Mouse (Mus musculus): Measurements from ENCODE around the gene Gm48552. TPM values are rescaled to one million over a fixed set of nuclear protein-coding genes. Genes with fewer than 3 reads are reported as not detected.

Gene Gm48552
- polyA plus RNA-seq (2014; fragmentation: Nextera tagmentation; extraction: Ambion mirVana), result 1.0 TPM in 2 replicates

DNA sequence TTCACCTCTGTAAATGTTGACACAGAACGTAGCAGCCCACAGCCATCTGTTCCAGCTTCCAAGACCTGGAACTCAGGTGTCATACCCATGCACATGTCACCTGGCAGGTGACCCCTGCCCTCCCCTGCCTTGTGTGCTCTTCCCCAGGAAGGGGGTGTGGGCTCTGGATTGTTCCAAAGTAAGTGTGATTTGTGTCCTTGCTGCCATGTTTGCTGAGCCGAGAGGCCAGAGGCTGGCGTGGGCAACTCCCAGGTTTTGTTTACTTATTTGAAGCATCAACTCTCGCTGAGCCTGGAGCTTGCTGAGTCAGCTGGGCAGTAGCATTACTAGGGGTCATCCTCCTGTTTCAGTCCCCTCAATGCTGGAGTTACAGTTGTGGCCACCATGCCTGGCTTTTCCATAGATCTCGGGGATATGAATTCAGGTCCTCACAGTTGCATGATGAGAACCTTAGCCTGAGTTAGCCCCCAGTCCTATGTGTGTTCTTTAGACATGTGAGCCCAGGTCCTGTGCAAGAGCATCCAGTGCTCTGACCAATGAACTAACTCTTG, at the start of gene Gm48552:
TSS of gene Gm48552 (plus strand) at position 501 of the 551 bp plus-strand sequence.
- ATAC-seq (ENCODE audit: insufficient number of reproducible peaks, insufficient read depth, low FRiP score, low read depth), result no peak
- no peaks in the 10 kb centered on the region for H3K9me3 ChIP-seq (ENCODE audit: control insufficient read depth, low read length)
- WGBS, result 85% methylated on average over 5 of the region's 5 CpGs
- no peaks in the 10 kb centered on the region for H3K27me3 ChIP-seq (ENCODE audit: control insufficient read depth, insufficient read depth, low read length)
- H3K9ac ChIP-seq (ENCODE audit: low read length), result peak within 1 kb of the TSS; percentile 12; the same call in 1 of the 2 replicates
- H3K36me3 ChIP-seq (ENCODE audit: control insufficient read depth, insufficient read depth, low read length), result peaks cover 38% of the 10 kb centered on the region
- H3K4me1 ChIP-seq (ENCODE audit: control insufficient read depth in 2 of 2, insufficient read depth in 2 of 2, low read length in 2 of 2), result peaks cover 13 to 30% of the 10 kb centered on the region in 2 experiments
- no peak within 1 kb of the TSS for H3K4me3 ChIP-seq (ENCODE audit: control insufficient read depth in 1 of 2, insufficient read depth in 1 of 2, low read depth in 1 of 2, low read length in 2 of 2)
- H3K27ac ChIP-seq (replicated peaks in 1 of 2; ENCODE audit: control insufficient read depth in 1 of 2, insufficient read depth in 1 of 2, low read depth in 2 of 2, low read length in 2 of 2), result peak within 1 kb of the TSS; percentile 17 to 68; a peak in 3 of 4 replicates
- no peak within 1 kb of the TSS for H3K4me2 ChIP-seq (ENCODE audit: low read length)

GRCm38 (mm10) chr10:81340551-81341332, 48.1 kb upstream of the Gm48552 start:
- Histone ChIP-seq H3K4me2 (ENCODE audit: low read length) (no peak overlapping the region), H3K27me3 (ENCODE audit: control insufficient read depth, insufficient read depth, low read length) (peaks cover 19% of the 10 kb centered on the region), H3K9me3 (ENCODE audit: control insufficient read depth, low read length) (no peaks in the 10 kb centered on the region), H3K4me1 (ENCODE audit: control insufficient read depth in 2 of 2, insufficient read depth in 2 of 2, low read length in 2 of 2) (peaks cover 0 to 5% of the 10 kb centered on the region in 2 experiments; a peak in 1 of 4 replicates), H3K27ac (replicated peaks in 1 of 2; ENCODE audit: control insufficient read depth in 1 of 2, insufficient read depth in 1 of 2, low read depth in 2 of 2, low read length in 2 of 2) (no peak overlapping the region), H3K36me3 (ENCODE audit: control insufficient read depth, insufficient read depth, low read length) (0 out of 2 replicates have a peak, but pooled peaks cover 6% of the 10 kb centered on the region), H3K4me3 (ENCODE audit: control insufficient read depth in 1 of 2, insufficient read depth in 1 of 2, low read depth in 1 of 2, low read length in 2 of 2) (no peak overlapping the region), H3K9ac (ENCODE audit: low read length) (no peak overlapping the region)
- ATAC-seq (ENCODE audit: insufficient number of reproducible peaks, insufficient read depth, low FRiP score, low read depth), result no peak; the same call in 1 of the 2 replicates
- 43% methylated on average over 17 of the region's 17 CpGs for WGBS

DNA sequence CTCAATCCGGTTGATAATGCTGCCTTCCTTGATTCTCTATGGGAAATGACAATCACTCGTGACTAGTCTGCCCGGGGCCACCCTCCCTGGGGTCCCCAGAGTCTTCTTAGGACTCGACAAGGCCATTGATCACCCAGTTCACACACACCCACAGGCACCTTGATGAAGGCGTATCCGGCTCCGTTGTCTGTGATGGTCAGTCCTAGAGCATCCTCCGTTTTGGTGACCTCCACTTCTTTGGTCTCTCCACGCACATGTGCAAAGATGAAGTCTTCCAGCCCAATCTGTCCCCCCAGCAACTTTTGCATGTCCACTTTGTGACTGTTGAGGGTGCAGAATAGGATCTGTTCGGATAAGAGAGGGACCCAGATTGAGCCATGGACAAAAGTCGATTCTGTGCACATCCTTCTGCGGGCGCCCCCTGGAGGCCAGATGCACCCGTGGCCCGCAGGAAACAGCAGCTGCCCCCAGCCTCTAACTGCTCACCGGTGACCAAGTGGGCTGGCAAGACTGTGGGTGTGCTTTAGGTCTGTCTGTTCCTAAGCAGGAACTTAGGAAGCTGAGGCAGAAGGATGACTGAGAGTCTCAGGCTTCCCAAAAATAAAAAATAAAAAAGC, 47.4 kb upstream of the Gm48552 start:
- H3K36me3 ChIP-seq (ENCODE audit: control insufficient read depth, insufficient read depth, low read length), result peaks cover 12% of the 10 kb centered on the region; the same call in 1 of the 2 replicates
- no peak overlapping the region for H3K4me3 ChIP-seq (ENCODE audit: control insufficient read depth in 1 of 2, insufficient read depth in 1 of 2, low read depth in 1 of 2, low read length in 2 of 2)
- peaks cover 0 to under 1% of the 10 kb centered on the region in 2 experiments; a peak in 1 of 4 replicates for H3K4me1 ChIP-seq (ENCODE audit: control insufficient read depth in 2 of 2, insufficient read depth in 2 of 2, low read length in 2 of 2)
- no peak overlapping the region for H3K4me2 ChIP-seq (ENCODE audit: low read length)
- peaks cover 19% of the 10 kb centered on the region for H3K27me3 ChIP-seq (ENCODE audit: control insufficient read depth, insufficient read depth, low read length)
- no peak overlapping the region for H3K27ac ChIP-seq (replicated peaks in 1 of 2; ENCODE audit: control insufficient read depth in 1 of 2, insufficient read depth in 1 of 2, low read depth in 2 of 2, low read length in 2 of 2)
- no peak overlapping the region for H3K9ac ChIP-seq (ENCODE audit: low read length)
- 32% methylated on average over 16 of the region's 16 CpGs for WGBS
- ATAC-seq (ENCODE audit: insufficient number of reproducible peaks, insufficient read depth, low FRiP score, low read depth), result no peak
- H3K9me3 ChIP-seq (ENCODE audit: control insufficient read depth, low read length), result no peaks in the 10 kb centered on the region

- 5% methylated on average over 55 of the region's 67 CpGs for WGBS
These were observed 45.9 kb upstream of the Gm48552 start, which contains the start of gene Gipc3 for GRCm38 (mm10) chr10:81342686-81343505. Gene Gipc3, minus strand, starts transcription at chr10:81343266.

DNA sequence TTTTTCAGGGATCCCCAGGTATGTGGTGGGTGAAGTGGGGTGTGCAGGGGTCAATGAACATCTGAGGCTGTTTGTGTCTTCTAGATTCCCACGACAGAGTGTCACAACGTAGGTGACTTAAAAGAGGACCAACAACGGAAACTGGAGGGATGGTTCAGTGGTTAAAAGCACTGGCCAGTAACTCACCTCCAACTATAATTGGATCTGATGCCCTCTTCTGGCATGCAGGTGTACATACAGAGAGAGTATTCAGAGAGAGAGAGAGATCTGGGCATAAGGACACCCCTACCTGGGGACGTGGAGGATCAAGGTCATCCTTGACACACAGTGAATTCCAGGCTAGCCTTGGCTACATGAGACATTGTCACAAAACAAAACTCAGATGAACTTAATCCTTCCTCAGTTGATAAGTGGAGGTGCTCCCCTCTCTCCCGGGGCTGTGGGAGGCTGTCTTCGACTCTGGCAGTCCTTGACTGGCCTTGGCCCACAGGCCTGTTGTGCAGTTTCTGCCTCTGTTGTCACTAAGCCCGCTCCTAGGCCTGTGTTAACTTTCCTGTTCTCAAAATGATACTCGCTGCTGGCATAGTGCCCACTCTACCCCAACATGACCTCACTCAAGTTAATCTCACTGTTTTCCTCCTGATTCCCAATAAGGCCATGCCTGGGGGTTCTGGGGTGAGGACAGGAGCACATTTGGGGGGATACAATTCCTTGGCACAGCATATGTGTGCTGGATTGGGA, 44.2 kb upstream of the Gm48552 start:
- H3K27ac ChIP-seq (replicated peaks in 1 of 2; ENCODE audit: control insufficient read depth in 1 of 2, insufficient read depth in 1 of 2, low read depth in 2 of 2, low read length in 2 of 2), result no peak overlapping the region; a peak in 1 of 4 replicates
- WGBS, result 35% methylated on average over 8 of the region's 8 CpGs
- no peaks in the 10 kb centered on the region for H3K9me3 ChIP-seq (ENCODE audit: control insufficient read depth, low read length)
- H3K9ac ChIP-seq (ENCODE audit: low read length), result no peak overlapping the region
- no peak for ATAC-seq (ENCODE audit: insufficient number of reproducible peaks, insufficient read depth, low FRiP score, low read depth)
- no peak overlapping the region for H3K4me2 ChIP-seq (ENCODE audit: low read length)
- H3K27me3 ChIP-seq (ENCODE audit: control insufficient read depth, insufficient read depth, low read length), result peaks cover 19% of the 10 kb centered on the region
- H3K4me3 ChIP-seq (ENCODE audit: control insufficient read depth in 1 of 2, insufficient read depth in 1 of 2, low read depth in 1 of 2, low read length in 2 of 2), result no peak overlapping the region
- peaks cover 34% of the 10 kb centered on the region for H3K36me3 ChIP-seq (ENCODE audit: control insufficient read depth, insufficient read depth, low read length)
- H3K4me1 ChIP-seq (ENCODE audit: control insufficient read depth in 2 of 2, insufficient read depth in 2 of 2, low read length in 2 of 2), result peaks cover 17 to 26% of the 10 kb centered on the region in 2 experiments

More at GRCm38 (mm10) chr10:81342686-81343505, 45.9 kb upstream of the Gm48552 start, which contains the start of gene Gipc3:
- Histone ChIP-seq H3K4me1 (ENCODE audit: control insufficient read depth in 2 of 2, insufficient read depth in 2 of 2, low read length in 2 of 2) (peaks cover 10 to 13% of the 10 kb centered on the region in 2 experiments), H3K27me3 (ENCODE audit: control insufficient read depth, insufficient read depth, low read length) (peaks cover 19% of the 10 kb centered on the region), H3K4me3 (ENCODE audit: control insufficient read depth in 1 of 2, insufficient read depth in 1 of 2, low read depth in 1 of 2, low read length in 2 of 2) (peak within 1 kb of the TSS; percentile 45 to 51), H3K4me2 (ENCODE audit: low read length) (peak within 1 kb of the TSS; percentile 87), H3K36me3 (ENCODE audit: control insufficient read depth, insufficient read depth, low read length) (peaks cover 24% of the 10 kb centered on the region), H3K9me3 (ENCODE audit: control insufficient read depth, low read length) (no peaks in the 10 kb centered on the region), H3K9ac (ENCODE audit: low read length) (peak within 1 kb of the TSS; percentile 75), H3K27ac (replicated peaks in 1 of 2; ENCODE audit: control insufficient read depth in 1 of 2, insufficient read depth in 1 of 2, low read depth in 2 of 2, low read length in 2 of 2) (no peak within 1 kb of the TSS)
- no peak for ATAC-seq (ENCODE audit: insufficient number of reproducible peaks, insufficient read depth, low FRiP score, low read depth)

- WGBS, result 80% methylated on average over 4 of the region's 4 CpGs
- no peaks in the 10 kb centered on the region for H3K9me3 ChIP-seq (ENCODE audit: control insufficient read depth, low read length)
- no peak overlapping the region for H3K4me2 ChIP-seq (ENCODE audit: low read length)
- no peak overlapping the region for H3K27ac ChIP-seq (replicated peaks in 1 of 2; ENCODE audit: control insufficient read depth in 1 of 2, insufficient read depth in 1 of 2, low read depth in 2 of 2, low read length in 2 of 2)
- H3K4me3 ChIP-seq (ENCODE audit: control insufficient read depth in 1 of 2, insufficient read depth in 1 of 2, low read depth in 1 of 2, low read length in 2 of 2), result no peak overlapping the region
- no peak for ATAC-seq (ENCODE audit: insufficient number of reproducible peaks, insufficient read depth, low FRiP score, low read depth)
- H3K36me3 ChIP-seq (ENCODE audit: control insufficient read depth, insufficient read depth, low read length), result peaks cover 34% of the 10 kb centered on the region
- peaks cover 19% of the 10 kb centered on the region for H3K27me3 ChIP-seq (ENCODE audit: control insufficient read depth, insufficient read depth, low read length)
- peaks cover 17 to 26% of the 10 kb centered on the region in 2 experiments for H3K4me1 ChIP-seq (ENCODE audit: control insufficient read depth in 2 of 2, insufficient read depth in 2 of 2, low read length in 2 of 2)
- no peak overlapping the region for H3K9ac ChIP-seq (ENCODE audit: low read length)
These were observed 43.7 kb upstream of the Gm48552 start for GRCm38 (mm10) chr10:81345162-81345534.
